Mouse (Mus musculus) WW6 (cell line): Measurements from ENCODE around the gene Tspan18.

Source experiments
- DNase-seq: peaks from one replicate; pipeline ENCODE4 v3.0.0-alpha.2; 2013; ENCODE audit warnings: low read depth, low spot score

Tspan18 gene

DNA sequence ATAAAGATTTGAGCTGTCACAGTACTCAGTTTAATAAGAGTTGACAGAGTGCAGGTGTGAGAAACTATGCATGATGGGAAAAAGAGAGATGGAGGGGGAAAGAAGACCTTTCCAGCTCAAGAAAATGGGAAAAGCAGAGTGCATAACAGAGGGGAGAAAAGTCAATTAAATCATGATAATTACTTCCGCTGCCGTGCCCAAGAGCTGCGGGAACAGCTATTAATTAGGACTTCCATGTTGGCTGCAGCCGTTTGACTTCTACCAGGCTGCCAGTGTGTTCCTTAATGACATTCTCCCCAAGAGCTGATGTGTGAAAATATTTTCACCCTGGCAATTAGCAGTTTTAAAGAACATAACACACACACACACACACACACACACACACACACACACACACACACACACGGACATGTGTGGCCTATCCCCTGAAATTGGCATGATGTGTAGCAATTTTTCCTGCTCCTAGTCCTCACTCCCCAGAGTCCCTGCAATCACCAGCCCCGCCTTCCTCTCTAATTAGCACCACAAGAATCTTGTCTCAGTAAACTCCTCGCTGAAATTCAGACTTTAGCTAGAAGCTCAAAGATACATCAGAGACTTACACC is 67.6 kb downstream of the Tspan18 start:
- DNase-seq, result no peak

DNA sequence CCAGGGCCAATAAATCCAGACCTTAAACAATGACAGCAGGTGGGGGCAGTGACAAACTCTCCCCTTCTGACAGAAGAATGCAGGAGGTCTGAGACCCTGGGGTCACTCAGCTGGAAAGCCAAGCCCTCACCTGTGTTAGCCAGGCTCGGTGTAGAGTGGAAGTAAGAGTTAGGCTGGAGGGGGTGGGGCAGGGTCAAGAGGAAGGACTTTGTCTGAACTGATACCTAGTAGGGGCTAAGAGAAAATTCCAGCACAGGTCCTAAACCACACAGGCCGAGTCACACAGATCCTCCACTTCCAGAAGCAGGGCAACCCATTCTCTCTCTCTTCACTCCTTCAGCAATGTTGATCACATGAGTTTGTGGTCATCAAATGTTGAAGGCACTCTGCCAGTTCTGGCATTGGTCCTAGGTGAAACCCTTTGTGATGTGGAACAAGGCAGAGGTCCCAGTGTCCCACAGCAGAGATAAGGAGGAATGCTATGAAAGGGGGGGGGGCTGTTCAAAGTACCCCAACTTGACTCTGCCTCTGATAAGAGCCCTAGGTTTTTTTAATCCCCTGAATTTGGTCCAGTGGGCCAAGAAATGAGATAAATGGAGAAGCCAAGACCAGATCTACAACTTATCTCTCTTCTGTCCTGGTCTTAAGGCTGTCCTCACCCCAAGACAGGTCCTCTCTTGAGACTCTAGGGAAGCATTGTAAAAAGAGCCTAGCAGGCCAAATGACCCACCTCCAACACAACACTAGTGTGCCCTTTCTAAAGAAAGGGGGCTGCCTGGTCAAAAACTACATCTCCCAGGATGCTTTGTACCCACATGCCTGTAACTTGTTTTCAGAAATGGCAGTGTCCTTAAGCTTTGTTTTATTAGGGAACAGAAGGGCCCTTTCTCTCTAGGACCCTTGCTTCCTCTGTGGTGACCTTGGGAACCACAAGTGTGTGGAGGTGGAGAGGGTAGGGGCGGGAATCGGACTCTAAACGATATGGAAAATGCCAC is 71.7 kb downstream of the Tspan18 start:
- no peak for DNase-seq

DNA sequence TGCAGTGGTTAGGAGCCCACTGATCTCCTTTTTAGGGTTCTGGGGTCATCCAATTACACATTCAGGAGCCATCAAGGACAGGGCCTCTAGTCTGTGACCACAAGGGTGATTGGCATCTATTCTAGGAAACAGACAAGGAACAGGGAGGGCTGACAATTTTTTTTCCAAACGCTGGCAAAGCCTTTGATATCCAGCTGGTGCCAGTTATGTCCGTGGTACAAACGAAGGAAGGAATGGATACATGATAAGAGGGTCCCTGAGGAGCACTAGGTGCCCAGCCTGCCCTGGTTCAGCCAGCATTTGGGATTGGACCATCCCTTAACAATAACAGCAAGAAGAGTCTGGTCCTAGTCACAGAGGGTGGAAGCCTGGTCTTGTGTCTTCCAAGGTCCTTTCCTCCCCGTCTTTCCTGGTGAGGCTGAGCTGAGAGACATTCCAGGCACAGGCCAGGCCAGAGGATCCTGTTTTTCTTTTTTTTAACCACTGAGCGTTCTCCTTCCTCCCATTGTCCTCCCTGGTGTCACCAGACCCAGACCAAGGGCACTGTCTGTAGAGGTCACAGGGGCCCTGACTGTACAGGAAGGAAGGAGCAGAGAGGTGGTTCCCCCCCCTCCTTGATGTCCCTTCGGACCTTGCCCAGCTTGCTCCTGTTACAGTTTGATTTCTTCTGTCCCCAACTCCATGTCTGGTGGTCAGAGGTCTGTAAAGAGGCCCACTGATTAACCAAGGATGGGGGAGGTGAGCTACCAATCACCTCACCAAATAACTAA is 72.6 kb downstream of the Tspan18 start:
- DNase-seq, result no peak

DNA sequence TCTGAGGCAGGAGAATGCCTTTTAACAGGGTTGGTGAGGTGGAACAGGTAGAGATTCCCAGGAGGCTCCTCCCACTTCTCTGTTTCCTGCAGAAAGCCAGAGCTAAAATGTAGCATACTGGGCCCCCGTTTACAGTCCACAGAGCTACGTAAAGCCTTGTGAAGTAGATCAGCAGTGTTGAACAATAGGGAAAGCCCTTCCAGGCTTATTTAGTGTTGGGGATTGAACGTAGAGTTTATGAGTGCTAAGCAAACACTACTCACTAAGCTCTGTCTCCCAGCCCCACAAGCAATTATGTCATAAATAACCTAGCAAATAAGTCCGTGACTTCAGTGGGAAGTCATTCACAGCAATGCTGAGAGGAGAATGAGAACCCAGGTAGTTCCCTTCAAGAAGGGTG is 76.7 kb downstream of the Tspan18 start:
- no peak for DNase-seq

DNA sequence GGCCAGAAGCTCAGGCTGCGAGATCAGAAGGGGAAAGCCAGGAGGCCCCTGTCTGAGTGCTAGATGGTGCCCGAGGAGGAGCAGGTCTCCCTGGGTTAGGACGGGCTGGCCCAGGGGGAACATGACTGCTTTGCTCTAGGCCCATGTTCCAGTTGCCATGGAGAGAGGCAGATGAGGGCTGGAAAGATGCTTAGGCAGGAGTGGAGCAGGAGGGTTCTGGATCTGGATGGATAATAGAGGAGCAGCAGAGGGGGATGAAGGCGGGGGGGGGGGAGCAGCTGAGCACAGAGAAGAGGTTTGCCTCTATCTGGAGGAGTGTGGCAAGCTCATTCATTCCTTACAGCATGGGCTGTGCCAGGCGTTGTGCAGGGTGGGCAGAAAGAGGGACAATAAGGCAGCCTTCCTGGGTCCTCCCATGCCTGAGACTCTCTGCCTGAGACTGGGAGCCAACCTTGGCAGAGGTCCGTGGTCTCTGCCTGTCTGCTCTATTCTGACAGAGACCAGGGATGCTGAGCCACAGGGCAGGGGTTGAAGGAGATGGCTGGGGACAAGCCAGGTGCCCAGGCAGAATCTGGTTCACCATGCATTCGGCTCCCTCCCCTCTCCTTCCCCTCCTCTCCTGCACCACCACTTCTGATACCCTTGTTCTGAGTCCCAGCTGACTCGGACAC is 77.4 kb downstream of the Tspan18 start:
- DNase-seq, result no peak

DNA sequence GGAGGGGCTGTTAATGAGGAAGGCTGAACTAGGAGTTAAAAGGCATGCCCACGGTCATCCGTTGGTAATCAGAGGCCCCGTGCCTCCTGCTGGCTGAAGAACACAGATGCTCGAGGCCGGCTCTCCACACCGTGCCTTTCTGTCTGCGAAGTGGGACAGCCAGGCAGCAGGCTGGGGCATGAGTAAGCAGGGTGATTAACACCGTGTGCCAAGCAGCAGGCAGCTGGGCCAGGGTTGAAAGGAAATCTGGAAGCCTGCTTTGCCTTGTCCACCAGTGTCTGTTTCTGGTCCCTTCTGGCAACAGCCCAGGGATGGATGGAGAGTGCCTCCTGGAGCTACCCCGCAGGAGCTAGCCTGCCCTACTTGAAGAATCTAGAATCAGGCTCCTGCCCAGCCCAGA is 81.9 kb downstream of the Tspan18 start:
- peak; percentile 3 for DNase-seq

DNA sequence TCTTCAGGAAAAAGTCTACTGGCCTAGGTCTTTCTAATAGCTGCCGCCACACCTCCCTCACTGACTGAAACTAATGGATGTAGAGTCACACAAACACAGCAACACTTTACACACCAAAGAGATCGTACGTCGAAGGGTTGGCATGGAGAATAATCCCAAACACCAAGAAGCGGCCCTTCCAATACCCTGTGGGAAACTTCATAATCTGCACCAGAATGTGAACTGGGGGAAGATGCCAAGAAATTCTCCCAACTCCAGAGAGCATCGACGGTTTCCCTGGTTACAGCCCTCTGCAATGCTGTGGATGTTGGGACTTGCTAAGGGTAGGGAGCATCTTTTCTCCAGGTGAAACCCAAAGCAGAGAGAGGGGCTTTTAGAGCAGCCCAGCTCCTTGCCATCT is 83.7 kb downstream of the Tspan18 start:
- no peak for DNase-seq

DNA sequence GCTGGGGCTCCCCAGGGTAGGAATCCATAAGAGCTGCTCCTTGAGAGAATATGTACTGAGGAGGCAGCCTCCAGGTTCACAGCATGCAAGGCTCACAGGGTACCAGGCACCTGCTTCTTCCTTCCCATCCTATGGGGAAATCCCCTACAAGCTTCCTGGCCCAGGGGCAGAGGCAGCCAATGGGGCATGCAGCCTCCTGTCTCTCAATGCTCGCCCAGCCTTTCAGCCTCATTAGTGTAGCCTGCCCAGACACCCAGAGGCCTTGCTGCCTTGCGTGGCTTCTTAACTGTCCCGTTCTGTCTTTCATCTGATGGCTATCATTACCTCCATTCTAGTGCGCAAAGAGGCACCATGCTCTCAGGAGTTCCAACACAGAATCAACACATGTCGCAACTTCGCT is 85.2 kb downstream of the Tspan18 start:
- DNase-seq, result no peak

DNA sequence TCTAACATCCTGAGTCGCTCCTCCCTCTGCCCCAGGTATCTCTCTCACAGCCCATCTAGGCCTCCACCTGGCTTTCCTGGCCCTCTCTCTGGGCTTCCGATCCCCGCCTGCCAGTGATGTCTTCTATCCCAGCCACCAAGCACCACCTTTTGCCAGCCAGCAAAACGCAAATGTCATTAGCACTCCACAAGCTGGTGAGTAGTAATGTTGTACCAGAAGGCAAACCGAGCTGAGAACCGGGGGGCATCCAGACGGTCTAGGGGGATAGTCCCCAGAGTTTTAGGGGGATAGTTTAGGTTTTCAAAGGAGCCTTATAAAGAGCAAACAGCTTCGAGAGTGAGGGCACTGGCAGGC is 90.2 kb downstream of the Tspan18 start:
- no peak for DNase-seq

DNA sequence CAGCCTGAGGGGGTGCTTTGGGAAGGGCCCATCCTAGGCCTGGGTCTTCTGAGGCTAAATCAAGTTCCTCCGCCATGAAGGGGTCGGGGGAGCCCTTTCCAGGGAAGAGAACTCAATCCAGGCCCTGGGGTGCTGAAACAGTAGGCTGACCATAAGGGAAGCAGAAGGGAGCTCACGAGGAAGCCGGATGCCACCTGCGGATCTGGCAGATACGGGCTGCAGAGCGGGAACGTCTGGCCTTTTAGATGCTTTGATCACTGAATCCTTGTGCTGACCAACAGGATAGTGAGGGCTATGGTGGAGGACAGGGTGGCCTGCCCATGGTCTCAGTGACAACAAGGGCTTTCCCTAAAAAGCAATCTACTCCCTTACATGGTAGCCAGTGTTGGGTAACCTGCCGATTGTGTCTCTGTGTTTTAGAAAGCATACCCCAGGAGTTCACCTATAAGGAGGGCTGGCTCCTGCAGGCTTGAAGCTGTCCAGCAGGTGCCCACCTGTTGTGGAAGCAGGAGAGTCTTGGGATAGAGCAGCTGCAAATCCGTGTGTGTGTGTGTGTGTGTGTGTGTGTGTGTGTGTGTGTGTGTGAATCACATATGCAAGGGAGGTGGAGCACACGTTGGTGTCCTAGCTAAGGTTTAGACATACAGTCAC is 90.7 kb downstream of the Tspan18 start:
- DNase-seq, result no peak

DNA sequence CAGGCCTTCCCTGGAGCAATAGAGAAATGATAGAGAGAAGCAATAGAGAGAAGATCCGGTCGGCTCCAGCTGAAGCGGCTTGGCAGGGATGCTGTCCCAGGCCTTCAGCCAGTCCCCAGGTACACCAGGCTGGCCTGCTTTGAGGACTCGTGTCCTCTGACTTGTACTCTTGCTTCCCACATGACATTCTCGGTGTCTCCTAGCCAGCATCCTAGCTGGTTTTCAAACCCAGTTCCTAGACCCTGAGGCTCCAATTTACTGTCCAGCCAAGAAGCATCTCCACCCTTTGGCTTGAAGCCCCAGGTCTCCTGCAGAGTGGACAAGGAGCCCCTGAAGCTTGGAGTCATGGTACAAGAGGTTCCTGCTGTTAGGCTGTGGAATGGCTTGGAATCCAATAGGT is 92.1 kb downstream of the Tspan18 start:
- no peak for DNase-seq

DNA sequence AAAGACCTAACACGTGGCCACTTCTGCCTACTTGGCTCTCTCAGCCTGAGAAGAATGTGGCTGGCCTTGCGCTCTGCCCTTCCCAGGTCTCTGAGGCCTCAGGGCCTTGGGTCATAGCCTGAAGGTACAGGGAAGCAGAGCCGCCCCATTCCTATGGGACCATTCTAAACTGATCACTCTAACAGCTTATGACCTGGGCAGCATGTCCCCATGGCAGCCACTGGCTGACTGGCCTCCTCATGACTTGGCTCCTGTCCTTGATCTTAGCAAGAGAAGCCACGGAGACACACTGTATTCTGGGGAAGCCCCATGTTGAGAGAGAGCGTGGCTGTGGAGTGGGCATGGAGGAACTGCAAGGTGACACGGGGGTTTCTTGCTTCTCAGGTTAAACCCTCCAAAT is 95.4 kb downstream of the Tspan18 start:
- no peak for DNase-seq

DNA sequence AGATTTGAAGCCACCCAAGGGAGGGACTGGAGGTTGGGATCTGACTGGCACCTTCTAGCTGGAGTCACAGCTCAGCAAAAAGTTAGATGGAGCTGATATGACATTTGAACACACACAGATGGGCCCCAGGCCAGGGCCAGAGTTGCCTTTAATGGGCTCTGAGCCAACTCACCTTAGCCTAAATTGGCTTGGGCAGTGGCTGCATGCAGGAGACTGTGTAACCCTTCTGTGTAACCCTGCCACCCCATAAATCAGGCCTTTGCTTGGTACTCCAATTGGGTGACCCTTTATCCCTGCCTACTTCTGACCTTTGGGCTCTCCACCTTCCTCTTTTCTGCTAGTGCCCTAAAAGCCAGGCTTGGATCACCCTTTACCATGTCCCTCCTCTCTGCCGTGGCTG is 97.2 kb downstream of the Tspan18 start:
- DNase-seq, result no peak

DNA sequence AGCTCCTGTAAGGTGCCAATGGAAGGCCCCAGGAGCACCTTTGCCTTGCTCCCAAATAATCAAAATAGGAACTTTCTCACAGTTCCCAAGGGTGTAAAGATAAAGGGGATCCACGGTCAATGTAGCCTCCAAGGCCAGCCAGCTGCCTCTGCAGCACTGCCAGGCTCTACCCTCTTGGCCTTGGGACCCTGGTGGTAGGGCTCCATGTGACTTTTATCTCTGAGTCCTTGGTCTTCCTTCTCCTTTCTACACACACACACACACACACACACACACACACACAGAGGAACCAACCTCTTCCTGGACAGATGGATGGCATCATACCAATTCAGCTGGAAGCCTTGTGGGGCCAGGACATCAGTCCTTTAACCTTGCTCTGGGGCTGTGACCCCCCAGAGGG is 102.2 kb downstream of the Tspan18 start:
- no peak for DNase-seq

DNA sequence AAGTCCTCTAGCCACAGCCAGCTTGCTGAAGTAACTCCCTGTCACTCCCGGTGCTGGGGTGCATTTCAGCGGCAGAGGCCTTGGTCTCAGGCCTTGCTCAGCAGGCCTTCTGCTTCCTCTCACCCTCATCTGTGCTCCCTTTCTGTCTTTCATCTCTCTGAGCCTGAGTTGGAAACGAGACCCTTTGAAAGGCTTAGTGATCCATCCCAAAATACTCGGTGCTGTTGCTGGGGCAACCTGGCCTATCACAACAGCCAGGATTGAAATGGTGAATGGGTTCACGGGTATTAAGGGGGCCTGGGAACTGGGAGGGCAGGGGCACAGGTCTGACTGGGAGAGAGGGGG is 105.9 kb downstream of the Tspan18 start:
- no peak for DNase-seq

DNA sequence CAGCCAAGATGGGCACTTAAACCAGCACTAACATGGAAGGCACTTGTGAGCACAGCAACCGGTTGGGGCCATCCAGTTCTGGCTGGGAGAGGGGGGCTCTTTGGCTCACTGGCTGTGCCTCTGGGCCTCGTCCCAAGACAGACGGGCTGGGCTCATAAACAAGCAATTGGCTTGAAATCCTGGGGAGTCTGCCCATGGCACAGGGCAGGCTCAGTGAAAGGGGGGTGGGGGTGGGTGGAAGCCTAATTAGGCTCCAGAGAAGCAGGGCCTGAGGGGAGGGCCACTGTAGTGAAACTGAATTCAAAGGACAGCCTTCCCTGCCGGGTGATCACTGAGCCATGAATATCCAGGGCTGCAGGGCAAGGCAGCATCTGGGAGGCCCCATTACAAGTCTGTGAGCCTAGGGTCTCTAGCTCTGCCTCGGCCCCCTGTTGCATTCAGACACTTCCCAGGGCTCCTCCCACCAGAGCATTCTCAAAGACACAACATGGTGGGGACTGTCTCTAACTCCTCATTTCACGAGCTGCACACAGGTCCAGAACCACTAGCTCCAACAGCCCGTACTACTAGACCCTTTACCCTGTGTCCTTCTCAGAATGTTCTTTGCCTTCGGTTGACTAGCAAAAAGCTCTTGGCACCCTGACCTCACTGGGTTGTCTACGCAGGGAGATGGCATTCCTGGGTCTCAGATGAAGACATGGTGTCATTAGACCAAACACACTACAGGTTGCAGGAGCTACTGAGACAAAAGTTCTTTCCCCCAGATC is 106.4 kb downstream of the Tspan18 start:
- no peak for DNase-seq

DNA sequence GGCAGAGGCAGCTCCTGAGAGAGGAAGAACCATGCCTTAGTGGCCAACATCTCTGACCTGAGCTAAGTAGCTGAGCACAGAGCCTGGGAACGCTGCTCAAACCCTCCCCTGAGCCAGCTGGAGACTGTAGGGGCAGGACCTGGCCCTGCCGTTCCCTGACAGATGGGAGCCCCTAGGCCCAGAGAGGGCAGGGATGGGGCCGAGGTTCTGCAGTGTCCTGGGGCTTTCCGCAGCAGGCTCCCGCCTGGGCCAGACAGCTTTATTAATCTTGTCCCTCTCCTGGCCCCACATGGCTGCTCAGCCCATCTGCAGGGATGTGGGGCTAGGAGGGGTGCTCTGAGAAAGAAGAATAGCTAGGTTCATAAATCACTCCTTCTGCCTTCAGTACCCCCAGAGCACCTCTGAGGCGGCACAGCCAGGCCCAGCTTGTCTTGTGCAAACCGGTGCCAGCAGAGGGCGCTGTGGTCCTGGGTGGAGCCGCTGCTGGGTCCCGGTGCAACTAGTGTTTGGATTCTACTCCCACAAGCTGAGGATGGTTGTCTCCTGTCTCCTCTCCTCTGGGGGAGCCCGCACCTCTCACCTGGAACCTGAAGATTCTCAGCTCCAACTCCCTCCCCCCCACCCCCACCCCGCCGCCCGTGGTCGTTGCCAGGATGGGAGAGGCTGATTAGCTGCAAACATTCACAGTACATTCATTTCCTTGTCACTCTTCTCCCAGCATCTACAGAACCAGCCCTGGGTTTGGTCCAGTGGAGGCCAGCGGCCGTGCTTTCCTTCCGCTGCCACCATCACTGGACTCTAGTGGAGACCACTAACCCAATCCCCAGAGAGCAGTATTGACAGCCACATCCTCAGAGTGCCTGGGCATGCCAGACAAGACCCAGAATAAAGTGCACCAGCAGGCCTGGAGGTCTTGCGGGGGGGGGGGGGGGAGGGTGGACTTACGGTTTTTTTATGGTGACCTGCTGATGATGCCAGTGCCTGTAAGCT is 107.4 kb downstream of the Tspan18 start:
- peak; percentile 45 for DNase-seq

DNA sequence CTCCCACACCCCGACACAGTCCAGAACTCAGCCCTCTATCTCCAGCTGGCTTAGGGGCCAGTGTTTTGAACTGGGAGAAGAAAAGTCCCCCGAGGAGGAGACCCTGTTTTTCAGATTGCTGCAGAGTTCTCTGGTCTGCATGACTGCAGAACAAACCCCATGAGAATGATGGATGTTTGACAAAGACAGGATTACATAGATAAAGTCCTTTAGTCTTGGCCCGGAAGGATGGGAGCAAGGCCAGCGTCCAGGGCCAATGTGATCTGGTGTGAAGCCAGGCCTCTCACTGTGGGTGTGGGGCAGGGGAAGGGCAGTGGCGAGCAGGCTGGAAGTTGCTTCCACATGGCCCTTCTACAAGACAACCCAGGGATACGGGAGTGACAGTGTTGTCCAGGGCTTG is 110.8 kb downstream of the Tspan18 start:
- no peak for DNase-seq

DNA sequence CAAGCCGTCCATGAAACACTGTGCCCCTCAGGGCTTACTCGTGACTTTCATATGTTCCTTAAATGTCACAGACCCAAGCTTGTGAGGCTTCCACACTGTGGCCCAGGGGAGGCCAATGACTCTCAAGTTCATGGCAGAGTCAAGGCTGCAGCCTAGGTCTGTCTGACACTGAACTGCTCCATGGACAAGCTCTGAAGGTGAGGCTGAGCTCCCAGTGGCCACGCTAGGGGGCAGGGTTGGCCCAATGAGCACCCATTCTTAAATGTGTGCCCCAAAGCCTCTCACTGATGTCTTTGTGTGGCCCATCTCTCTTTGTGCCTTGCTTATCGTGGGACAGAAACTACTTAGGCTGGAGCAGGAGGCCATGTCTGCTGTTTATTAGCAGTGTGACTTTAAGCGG is 113.9 kb downstream of the Tspan18 start:
- no peak for DNase-seq

DNA sequence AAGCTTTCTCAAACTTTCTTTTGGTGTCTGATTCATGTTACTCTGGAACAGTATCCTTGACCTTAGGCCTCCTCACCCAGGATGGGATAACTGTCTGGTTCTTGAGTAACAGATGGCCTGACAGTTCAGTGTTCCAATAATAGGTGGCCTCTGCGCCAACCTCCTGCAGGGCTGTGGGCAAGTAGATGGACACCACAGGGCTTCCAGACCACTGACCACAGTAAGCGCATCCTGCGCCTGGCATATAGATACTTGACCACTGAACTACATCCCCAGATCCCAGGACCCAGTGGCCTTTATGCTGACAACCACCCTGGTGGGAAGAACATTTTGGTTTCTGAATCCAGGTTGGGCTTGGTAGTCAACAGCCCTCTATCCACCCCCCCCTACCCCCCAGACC is 114.7 kb downstream of the Tspan18 start:
- DNase-seq, result no peak
